Mouse (Mus musculus): ENCODE measurements around the gene Esp24.
"Not testable (repeated sequence)": the region's sequence is repeated elsewhere in the genome, so short reads cannot be mapped to it uniquely, and the experiment has no call there.

Esp24 gene

DNA sequence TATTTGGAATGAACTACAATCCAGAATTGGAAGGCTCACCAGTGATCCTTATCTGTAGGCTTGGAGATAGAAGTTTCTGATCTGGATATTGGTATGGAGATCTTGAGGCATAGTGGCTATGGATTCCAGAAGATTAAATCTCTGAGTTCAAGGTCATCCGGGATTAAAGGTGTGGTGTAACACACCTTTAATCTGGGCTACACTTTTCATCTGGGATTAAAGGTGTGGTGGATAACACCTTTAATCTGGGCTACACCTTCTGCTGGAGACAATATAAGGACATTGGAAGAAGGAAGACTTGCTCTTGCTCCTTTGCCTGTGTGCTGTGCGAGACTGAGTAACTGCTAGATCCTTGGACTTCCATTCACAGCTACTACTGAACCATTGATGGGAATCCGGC lies at the start of gene Esp24:
Gene Esp24 (plus strand): TSS at position 301 of the 400 bp plus-strand sequence.
- DNase-seq: not testable (repeated sequence)

DNA sequence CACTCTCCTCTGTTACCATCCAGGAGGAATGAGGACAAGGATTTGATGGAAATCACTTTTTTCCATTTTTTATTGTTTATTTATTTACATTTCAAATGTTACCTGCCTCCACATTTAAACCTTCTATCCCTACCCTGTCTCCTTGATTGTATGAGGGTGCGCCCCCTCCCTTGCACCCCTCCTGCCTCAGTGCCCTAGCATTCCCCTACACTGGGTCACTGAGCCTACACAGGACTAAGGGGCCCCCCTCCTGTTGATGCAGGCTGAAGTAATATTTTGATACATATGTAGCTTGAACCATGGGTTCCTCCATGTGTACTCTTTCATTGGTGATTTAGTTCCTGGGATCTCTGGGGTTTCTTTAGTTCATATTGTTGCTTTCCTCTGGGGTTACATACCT lies 26.6 kb upstream of the Esp24 start:
- DNase-seq: no peak

- DNase-seq: no peak
Observed at GRCm38 (mm10) chr17:39010675-39011638, 25.5 kb upstream of the Esp24 start.

- no peak for DNase-seq
Observed at GRCm38 (mm10) chr17:39017184-39017583, 19.3 kb upstream of the Esp24 start.

GRCm38 (mm10) chr17:39043241-39043640 lies 6.7 kb downstream of the Esp24 start, which contains the start of gene Gm21903:
Gene Gm21903, minus strand, starts transcription at chr17:39043341.
- DNase-seq: no peak

DNA sequence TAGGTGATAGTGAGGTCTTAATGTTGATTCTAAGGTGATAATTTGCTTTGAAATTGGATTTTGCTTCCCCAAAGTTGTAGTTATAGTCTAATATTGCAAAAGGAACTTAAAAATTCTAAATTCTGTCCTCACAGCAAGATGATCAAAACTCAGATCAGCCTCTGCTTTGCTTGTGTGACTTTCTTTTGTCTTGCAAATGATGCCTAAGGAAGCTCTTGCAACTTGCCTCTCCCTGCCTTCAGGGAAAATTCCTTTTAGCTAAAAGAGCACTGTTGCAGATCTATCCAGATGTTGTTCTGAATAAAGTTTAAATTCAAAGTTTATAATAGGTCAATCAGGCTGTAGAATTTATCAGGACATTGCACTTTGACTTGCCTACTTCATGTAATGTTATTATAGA lies 27.1 kb downstream of the Esp24 start:
- DNase-seq: no peak

DNA sequence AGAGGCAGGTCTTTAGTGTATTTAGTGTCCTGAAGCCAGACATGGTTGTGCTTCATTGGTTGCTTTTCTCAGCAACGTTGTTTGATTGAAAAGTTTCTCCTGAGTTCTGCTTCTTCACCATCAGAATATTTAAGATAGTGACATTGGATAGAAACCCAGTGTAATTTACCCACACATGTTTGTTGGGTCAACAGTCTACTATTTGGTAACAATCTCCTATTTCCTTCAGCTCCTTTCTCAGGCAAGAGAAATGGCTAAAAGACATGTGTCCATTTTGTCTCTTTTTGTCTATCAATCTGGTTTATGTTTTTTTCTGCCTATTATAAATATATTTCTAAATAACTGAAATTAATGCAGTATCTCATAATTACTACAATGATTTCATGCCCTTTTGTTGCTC lies 40.4 kb downstream of the Esp24 start, which contains the start of gene Esp23:
Gene Esp23 (minus strand): TSS at position 101 of the 400 bp plus-strand sequence.
- no peak for DNase-seq
